Mouse (Mus musculus) heart, adult 2 months (tissue): Measurements from ENCODE around the gene Tubb2b. TPM values are rescaled to one million over a fixed set of nuclear protein-coding genes. Genes with fewer than 3 reads are reported as not detected.

Experiments
- DNase-seq, 2 experiments: peaks; one replicate each; pipeline ENCODE4 v3.0.0; 2021
- H3K27ac ChIP-seq: fragments of 200-600 bp; 2 replicates; pipeline ENCODE4 v1.8.1; 2022
- H3K27me3 ChIP-seq: fragments of 200-500 bp; 2 replicates; pipeline ENCODE4 v1.6.1; 2012; ENCODE audit warnings: mild to moderate bottlenecking, low read length, inconsistent platforms, mixed read lengths; ENCODE audit not compliant: control insufficient read depth, insufficient read depth
- H3K36me3 ChIP-seq: fragments of 200-500 bp; 2 replicates; pipeline ENCODE4 v1.6.1; 2012; ENCODE audit warnings: low read length, inconsistent platforms; ENCODE audit not compliant: control insufficient read depth, insufficient read depth
- H3K4me1 ChIP-seq: fragments of 200-500 bp; 2 replicates; pipeline ENCODE4 v1.6.1; 2011; ENCODE audit warnings: low read length; ENCODE audit not compliant: control insufficient read depth, insufficient read depth
- H3K4me3 ChIP-seq: fragments of 200-600 bp; 2 replicates; pipeline ENCODE4 v1.8.1; 2022
- H3K79me2 ChIP-seq: fragments of 200-500 bp; replicated peaks from 2 replicates; pipeline ENCODE4 v1.6.1; 2012; ENCODE audit warnings: mild to moderate bottlenecking, inconsistent platforms, low read length, moderate library complexity, mixed read lengths; ENCODE audit not compliant: control insufficient read depth, insufficient read depth
- H3K9ac ChIP-seq: fragments of 200-500 bp; 2 replicates; pipeline ENCODE4 v1.6.1; 2012; ENCODE audit warnings: low read depth, mild to moderate bottlenecking, control low read depth, inconsistent platforms, low read length, mixed read lengths
- CTCF ChIP-seq: fragments of 200-600 bp; IDR thresholded peaks from 2 replicates; pipeline ENCODE4 v1.8.1; 2022; ENCODE audit warnings: antibody characterized with exemption, mild to moderate bottlenecking, moderate library complexity
- EP300 ChIP-seq: fragments of 200-500 bp; IDR thresholded peaks from 2 replicates; pipeline ENCODE4 v1.6.1; 2011; ENCODE audit warnings: low read depth, low read length, control low read depth; ENCODE audit not compliant: insufficient read depth
- POLR2A ChIP-seq: fragments of 200-500 bp; IDR thresholded peaks from 2 replicates; pipeline ENCODE4 v1.6.1; 2011; ENCODE audit warnings: mild to moderate bottlenecking, low read depth, low read length, control low read depth; ENCODE audit not compliant: insufficient read depth
- WGBS: fragments of 180-500 bp; shearing (Covaris S2); methylation state at CpG from one replicate; pipeline ENCODE4 v1.1.7; 2018; 5-methylcytosine and 5-hydroxymethylcytosine counted together
- intact Hi-C: fragments of 180-260 bp; cut with DNase I; formaldehyde crosslinking; loops from one replicate; pipeline ENCODE4 v1.15.1; 2025
- polyA plus RNA-seq: library from polyadenylated mRNA; depleted of rRNA; stranded (reverse); fragments of >200 nt; gene quantifications from 2 replicates; pipeline ENCODE4 v1.2.3, GENCODE M21; 2012
- total RNA-seq, 2 experiments: library from RNA; stranded (reverse); gene quantifications; 2 replicates each; pipeline ENCODE4 v1.2.3; 2021

Tubb2b gene
- total and polyA plus RNA-seq, 3 experiments = 2.6 to 6.2 (median 5.3) TPM

- DNase-seq = peak; percentile 78 to 82
- TF ChIP-seq POLR2A (no peak), CTCF (peak; percentile 35), EP300 (no peak)
- H3K79me2 ChIP-seq = no peaks in the 10 kb centered on the region
- H3K4me1 ChIP-seq = peaks cover 9% of the 10 kb centered on the region
- H3K27me3 ChIP-seq = no peaks in the 10 kb centered on the region
- H3K9ac ChIP-seq = peak overlapping the region; percentile 43
- WGBS = 3% methylated on average over 23 of the region's 23 CpGs
- intact Hi-C loops = loop anchor here (2.0 kb wide), 1 partner anchor 48 kb away; no protein-coding TSS in a partner anchor
- no peaks in the 10 kb centered on the region for H3K36me3 ChIP-seq
- peak overlapping the region; percentile 49 for H3K4me3 ChIP-seq
- peak overlapping the region; percentile 73 for H3K27ac ChIP-seq
These were observed 18.6 kb upstream of the Tubb2b start for GRCm38 (mm10) chr13:34148767-34149392.

- Histone ChIP-seq H3K36me3 (no peaks in the 10 kb centered on the region), H3K79me2 (no peaks in the 10 kb centered on the region), H3K27ac (peak overlapping the region; percentile 73), H3K4me3 (no peak overlapping the region), H3K9ac (no peak overlapping the region), H3K4me1 (peaks cover 7% of the 10 kb centered on the region), H3K27me3 (no peaks in the 10 kb centered on the region)
- DNase-seq = no peak
- 76% methylated on average over 3 of the region's 3 CpGs for WGBS
- intact Hi-C loops = loop anchor here (2.0 kb wide), 1 partner anchor 47 kb away; no protein-coding TSS in a partner anchor
- TF ChIP-seq EP300 (no peak), POLR2A (no peak), CTCF (no peak)
These were observed 17.9 kb upstream of the Tubb2b start for GRCm38 (mm10) chr13:34148181-34148580.

- intact Hi-C loops = no loop called here
- no peak for DNase-seq
- Histone ChIP-seq H3K36me3 (no peaks in the 10 kb centered on the region), H3K27me3 (no peaks in the 10 kb centered on the region), H3K4me3 (no peak overlapping the region), H3K79me2 (no peaks in the 10 kb centered on the region), H3K4me1 (peaks cover 7% of the 10 kb centered on the region), H3K27ac (no peak overlapping the region), H3K9ac (no peak overlapping the region)
- peak; percentile 23 for TF ChIP-seq CTCF
- no peak for TF ChIP-seq POLR2A
- no peak for TF ChIP-seq EP300
- whole genome bisulfite sequencing = 79% methylated on average over 3 of the region's 3 CpGs
These were observed 16.6 kb upstream of the Tubb2b start for GRCm38 (mm10) chr13:34146916-34147315.

DNA sequence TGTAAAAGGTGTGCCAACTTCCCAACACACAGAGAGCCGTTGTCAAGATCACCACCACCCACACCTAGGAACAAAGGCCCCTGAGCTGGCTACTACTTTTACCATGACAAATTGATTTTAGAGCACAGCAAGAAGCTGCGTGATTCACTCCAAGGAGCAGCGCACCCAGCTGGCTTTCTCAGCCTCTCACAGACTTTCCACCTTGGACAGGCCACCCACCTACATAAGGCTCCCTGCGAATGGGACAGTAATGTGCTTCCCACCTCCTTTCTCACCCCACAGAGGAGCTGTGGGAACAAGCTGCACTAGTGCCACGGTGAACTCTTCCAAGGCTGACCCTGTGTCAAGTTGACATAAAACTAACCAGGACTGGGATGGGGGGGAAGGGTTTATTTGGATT is 13.1 kb upstream of the Tubb2b start:
- TF ChIP-seq CTCF = no peak
- TF ChIP-seq POLR2A = no peak
- no peak for TF ChIP-seq EP300
- H3K4me1 ChIP-seq = peaks cover 2% of the 10 kb centered on the region; the same call in 1 of the 2 replicates
- 79% methylated on average over 5 of the region's 5 CpGs for WGBS
- no peaks in the 10 kb centered on the region for H3K36me3 ChIP-seq
- no peak overlapping the region for H3K27ac ChIP-seq
- H3K4me3 ChIP-seq = no peak overlapping the region
- H3K79me2 ChIP-seq = no peaks in the 10 kb centered on the region
- no peak for DNase-seq
- no peak overlapping the region for H3K9ac ChIP-seq
- no peaks in the 10 kb centered on the region for H3K27me3 ChIP-seq
- intact Hi-C loops = no loop called here

- peak in 1 of 2 experiments; percentile 32 for DNase-seq
- Histone ChIP-seq H3K36me3 (no peaks in the 10 kb centered on the region), H3K27ac (no peak overlapping the region), H3K4me1 (no peaks in the 10 kb centered on the region; the same call in 1 of the 2 replicates), H3K27me3 (no peaks in the 10 kb centered on the region), H3K79me2 (no peaks in the 10 kb centered on the region), H3K4me3 (no peak overlapping the region), H3K9ac (no peak overlapping the region)
- no peak for TF ChIP-seq POLR2A
- TF ChIP-seq CTCF = no peak
- no peak for TF ChIP-seq EP300
- intact Hi-C loops = no loop called here
- 79% methylated on average over 7 of the region's 7 CpGs for WGBS
These were observed 6.3 kb upstream of the Tubb2b start for GRCm38 (mm10) chr13:34136605-34137004.

DNA sequence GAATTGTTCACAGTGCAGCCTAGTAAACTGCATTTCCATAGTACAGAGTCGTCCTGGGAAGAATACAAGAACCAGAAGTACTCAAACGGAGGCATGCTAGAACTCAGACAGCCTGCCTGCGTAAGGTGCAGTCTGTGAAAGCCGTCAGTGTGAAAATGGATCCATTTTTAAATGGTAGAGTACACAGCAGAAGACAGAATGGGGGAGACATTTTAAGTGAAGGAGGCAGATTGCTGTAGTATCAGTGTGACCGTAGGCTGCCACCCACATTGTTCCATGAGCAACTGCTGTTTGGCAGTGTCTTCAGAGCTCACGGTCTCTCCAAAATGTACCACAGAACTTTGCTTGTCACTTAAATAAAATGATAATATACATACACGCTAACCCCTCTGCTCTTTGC is 4.0 kb upstream of the Tubb2b start:
- Histone ChIP-seq H3K4me3 (no peak overlapping the region), H3K36me3 (no peaks in the 10 kb centered on the region), H3K27me3 (no peaks in the 10 kb centered on the region), H3K9ac (no peak overlapping the region), H3K27ac (no peak overlapping the region), H3K4me1 (peaks cover 3% of the 10 kb centered on the region; the same call in 1 of the 2 replicates), H3K79me2 (no peaks in the 10 kb centered on the region)
- WGBS = 88% methylated on average over 7 of the region's 7 CpGs
- DNase-seq = no peak
- TF ChIP-seq EP300 (no peak), POLR2A (no peak), CTCF (no peak)
- intact Hi-C loops = no loop called here
